Mouse (Mus musculus) thymus, postnatal 25 days (tissue): ENCODE measurements around the gene 4933415A04Rik.
A peak's percentile ranks its signal among the peaks of the same experiment; 100 is the strongest.

Source experiments
- DNase-seq: peaks from one replicate; pipeline ENCODE4 v3.0.0; 2022

4933415A04Rik gene

GRCm38 (mm10) chr11:43586324-43587090 is at the start of gene 4933415A04Rik:
4933415A04Rik (plus strand) TSS chr11:43587040.
- DNase-seq = peak; percentile 64

GRCm38 (mm10) chr11:43537074-43537473 is 49.8 kb upstream of the 4933415A04Rik start:
- DNase-seq = no peak

GRCm38 (mm10) chr11:43539863-43540262 is 47.0 kb upstream of the 4933415A04Rik start:
- DNase-seq = no peak

DNA sequence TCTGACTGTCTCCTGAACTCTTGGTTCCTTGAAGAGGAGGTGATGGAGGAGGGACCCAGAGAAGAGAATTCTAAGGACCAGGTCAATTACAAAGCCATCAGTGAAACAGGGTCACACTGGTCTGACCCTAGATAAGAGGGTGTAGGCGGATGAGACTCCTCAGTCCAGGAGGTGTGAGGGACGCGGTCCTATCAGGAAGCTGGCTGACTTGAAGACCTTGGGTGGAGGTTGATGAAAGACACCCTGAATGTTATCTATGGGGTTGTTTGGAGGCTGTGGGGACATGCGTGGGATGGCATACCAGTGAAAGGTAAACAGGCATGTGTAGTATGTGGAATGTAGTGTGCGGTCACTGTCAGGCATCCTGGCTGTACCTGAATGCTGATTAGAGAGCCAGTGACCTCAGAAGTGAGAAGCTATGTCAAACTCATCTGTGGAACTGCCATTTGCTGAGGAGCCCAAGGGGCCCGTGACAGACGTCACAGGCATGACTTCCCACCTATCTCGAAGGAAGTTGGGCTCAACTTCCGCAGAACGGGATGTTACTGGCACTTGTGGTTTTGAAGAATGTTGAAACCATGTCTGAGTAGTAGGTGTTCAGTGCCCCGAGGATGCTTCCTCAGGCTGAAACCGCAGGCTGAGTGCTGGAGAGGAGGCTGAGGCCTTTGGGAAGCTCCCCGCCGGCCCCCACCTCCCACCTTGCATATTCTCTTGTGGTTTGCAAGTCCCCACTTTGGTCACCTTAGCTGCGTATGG is 43.0 kb upstream of the 4933415A04Rik start:
- peak; percentile 3 for DNase-seq

DNA sequence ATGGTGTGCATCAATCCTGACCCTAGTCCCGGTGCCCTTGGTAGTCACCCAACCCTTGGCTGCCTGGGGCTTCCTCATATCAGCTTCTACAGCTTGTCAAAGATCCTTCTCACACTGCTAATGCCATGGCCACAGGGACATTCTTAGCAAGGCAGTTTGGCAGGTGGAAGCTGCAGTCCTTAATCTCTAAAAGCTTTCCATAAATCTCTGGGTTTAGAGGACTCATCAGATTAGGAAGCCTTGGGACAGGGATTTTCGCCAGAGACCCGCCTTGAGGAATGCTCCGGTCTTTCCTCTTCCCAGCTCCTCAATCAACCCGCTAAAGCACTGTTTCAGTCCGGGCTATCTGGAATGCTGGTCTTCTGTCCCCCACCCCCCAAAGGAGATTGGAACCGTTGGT is 42.0 kb upstream of the 4933415A04Rik start:
- no peak for DNase-seq

- DNase-seq = no peak
These were observed 40.9 kb upstream of the 4933415A04Rik start for GRCm38 (mm10) chr11:43545873-43546475.

- DNase-seq = no peak
These were observed 40.2 kb upstream of the 4933415A04Rik start for GRCm38 (mm10) chr11:43546678-43547077.

DNA sequence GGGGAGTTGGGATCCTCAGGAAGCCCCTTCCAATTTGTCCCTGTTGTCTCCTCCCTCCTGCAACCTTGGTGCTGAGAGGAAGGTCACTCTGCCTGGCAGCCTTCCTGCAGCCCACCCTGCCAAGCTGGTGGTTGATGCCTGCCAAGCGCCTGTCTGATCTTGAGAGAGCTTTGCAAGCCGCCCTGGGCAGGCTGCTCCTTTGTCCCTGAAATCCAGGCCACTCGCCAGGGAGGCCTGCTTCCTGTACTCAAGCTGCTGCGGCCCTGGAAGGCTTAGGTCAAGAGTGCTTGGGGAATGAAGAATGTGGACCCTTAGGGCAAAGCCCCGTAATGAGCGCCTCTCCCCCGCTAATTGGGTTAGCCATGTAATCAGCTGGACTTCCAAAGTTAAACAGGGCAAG is 38.7 kb upstream of the 4933415A04Rik start:
- DNase-seq = no peak

DNA sequence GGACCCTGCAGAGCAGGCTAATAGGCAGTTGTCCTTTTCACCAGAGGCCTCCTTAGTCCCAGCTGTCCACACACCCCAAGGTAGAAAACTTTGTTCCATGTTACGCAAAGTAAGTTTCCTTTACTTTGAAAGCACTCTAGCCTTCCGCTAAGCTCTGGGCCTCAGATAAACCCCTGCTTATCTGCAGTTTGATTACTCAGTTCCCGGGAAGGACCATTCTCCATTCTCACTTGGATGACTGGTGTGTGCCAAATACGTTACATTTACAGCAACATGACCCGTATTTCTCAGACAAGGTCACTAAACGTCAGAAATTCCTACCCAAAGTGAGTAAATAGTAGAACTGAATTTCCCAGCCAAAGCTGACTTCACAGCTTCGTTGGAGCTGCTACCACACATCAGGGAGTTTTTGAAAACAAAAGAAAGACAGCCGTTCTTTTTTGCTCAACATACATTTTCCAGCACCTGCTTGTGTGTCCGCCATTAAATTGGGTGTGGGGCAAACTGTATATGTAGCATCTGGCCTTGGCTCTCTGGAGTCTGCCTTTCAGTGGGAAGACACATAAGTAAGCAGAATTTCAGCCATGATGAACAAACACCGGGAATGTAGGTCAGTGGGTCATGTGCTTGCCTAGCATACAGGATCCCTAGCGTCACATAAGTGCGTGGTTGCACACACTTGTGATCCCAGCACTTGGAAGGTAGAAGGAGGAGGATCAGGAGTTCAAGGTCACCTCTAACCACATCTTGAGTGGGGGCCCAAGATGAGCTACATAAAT is 38.0 kb upstream of the 4933415A04Rik start:
- no peak for DNase-seq

DNA sequence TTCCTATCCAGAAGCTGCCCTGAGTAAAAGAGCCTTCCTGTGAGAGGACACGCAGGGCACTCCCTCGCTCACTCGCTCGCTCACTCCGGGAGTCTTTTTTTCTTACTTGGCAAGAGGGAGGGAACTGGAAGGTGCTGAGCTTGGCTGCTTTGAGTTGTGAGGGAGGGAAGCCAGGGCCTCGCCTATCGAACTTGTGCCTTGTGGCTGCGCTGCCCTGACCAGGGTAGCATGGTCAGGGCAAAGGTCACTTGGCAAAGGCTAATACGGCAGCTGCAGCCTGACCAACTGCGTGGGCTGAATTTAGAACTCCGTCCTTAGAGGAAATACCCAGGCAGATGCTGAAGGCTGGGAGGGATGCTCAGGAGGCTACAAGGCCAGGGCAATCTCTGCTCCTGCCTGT is 37.1 kb upstream of the 4933415A04Rik start:
- DNase-seq = no peak

DNA sequence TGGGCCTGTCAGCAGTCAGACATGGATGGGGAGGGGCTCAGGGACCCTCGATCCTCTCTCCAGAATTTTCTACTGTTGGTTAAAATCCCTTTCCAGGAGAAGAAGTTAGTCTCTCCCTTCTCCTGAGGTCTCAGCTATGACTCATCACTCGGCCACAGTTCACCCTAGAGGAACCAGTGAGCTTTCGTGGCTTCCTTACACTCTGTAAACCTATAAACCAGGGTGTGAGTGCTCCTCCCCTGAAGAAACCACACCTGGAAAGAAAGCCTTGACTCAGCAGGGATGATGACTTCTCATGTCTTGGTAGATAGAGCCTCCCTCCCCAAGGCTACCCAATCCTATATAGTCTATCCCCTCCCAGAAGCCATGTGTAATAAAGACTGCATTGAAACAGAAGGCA is 35.1 kb upstream of the 4933415A04Rik start:
- no peak for DNase-seq

- no peak for DNase-seq
These were observed 34.2 kb upstream of the 4933415A04Rik start for GRCm38 (mm10) chr11:43552675-43553074.

- no peak for DNase-seq
These were observed 30.3 kb upstream of the 4933415A04Rik start for GRCm38 (mm10) chr11:43556538-43556937.

DNA sequence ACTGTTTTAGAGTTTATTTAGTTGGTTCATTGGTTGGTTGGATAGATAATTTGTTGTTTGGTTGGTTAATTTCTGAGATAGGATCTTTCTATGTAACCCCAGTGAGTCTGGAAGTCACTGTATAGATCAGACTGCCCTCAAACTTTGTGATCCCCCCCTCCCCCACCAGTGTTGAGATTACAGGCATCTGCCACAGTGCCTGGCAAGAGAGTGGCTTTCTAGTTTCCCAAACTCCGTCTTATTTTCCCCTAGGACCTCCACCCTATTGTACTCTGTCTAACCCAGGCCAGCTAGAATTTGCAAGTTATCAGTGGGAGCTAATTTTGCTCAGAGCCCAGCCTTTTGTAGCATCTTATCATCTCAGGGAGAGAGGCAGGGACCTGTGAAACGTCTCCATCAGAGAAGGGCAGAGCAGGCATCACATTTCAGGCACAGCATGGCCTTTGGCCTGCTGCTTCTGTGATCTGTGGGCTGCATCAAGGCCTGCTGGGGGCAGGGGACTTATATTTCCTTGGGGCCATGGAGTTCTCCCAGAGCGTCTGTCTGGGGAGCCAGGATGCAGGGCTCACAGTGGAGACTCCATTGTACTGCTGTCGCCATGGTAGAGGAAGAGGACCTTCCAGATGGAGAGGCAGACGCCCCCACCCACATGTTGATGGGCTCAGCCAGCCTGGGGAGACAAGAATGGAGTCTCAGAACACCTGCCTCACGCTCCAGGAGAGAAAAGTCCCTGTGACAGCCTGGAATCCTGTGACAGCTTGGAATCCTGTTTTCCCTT is 27.1 kb upstream of the 4933415A04Rik start:
- no peak for DNase-seq

DNA sequence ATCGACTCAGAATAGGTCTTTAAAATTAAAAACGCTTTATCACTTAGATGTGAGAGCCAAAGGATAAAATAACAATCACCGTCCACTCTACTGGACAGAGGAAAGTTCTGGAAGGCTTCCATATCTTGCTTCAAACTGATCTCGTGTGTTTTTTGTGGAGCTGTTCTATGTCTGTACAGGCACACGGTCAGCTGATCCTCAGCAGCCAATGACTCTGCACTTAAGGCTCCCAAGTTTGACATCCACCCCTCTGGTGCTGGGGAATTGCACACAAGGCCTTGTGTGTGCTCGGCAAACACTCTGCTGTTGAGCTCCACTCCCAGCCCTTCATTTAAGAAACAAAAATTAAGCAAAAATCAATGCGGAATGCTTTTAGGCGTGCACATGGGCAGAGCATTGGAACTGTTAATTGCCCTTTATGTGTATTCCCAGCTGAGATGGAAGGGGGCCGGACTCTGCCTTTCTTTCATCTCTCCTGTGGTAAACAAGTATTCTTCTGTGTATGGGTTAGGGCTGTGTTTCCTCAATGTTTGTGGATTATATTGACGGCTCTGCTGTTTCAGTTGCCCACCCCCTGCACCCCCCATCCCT is 23.1 kb upstream of the 4933415A04Rik start:
- no peak for DNase-seq

DNA sequence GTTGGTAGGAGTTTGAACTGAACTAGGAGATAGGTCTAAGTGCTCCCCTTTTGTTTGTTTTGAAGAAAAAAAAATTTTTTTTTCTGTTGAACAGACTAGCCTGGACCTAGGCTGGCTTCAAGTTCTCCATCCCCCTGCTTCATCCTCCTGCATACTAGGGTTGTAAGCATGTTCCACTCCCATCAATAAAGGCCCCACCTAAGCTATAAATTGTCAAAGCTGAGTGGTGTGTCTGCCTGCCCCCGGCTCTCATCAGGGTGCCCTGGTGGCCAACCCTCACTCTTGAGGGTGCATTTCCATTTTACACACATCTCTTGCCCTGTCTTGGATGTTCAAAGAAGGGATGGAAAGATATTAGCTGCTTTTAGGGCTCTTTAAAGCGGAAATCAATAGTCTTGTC is 21.4 kb upstream of the 4933415A04Rik start:
- DNase-seq = no peak

DNA sequence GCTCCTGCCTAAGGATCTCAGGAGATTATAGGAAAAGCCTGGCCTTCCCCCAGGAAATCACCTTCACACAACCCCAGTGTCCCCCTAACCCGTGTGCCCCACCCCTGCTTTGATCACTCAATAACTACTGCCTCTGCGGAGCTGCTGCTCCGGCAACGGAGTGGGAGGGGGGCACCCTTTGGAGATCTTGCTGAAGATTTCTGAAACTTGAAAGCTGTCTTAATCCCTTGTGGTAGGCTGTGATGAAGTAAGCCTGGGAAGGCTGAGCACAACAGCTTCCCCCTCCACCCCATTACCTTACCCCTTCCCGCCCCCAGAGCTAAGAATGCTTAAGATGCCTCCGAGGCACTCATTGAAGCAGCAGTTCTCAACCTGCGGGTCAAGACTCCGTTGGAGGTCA is 21.0 kb upstream of the 4933415A04Rik start:
- no peak for DNase-seq

DNA sequence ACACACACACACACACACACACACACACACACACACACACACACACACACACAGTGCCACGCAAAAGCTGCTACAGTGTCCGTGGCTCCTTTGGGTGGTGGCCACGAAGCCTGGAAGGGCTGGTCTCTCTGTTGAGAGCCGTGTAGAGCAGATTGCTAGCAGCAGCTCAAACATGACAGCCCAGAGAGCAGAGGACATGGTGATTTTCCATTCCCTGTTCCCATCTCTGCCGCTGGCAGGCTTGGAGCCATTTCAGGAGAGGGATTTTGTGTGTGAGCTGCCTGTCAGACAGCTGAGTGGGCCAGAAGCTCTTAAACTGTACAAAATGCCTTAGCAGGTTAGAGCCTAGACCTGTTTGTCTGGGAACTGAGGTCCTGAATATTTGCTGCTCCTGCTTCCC is 20.1 kb upstream of the 4933415A04Rik start:
- no peak for DNase-seq

- DNase-seq = peak; percentile 58
These were observed 18.6 kb upstream of the 4933415A04Rik start for GRCm38 (mm10) chr11:43568263-43568662.

DNA sequence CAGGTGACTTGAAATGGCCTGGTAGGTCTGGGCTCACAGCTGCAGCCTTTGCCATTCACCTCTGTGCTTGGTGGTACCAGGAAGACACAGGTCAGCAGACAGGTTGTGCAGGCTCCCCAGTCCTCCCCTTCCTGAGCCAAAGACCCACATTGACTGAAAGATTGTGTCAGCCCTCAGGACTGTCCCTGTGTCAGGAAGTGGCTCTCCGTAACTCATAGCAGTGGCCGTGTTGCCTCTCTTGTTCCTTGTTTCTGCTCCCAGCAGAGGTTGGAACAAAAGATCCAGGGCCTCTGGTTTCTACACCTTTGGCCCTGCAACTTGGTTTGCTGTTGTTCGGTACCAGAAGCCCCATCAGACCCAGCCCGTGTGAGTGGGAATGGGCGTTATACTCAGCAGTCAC is 17.7 kb upstream of the 4933415A04Rik start:
- DNase-seq = no peak

- DNase-seq = no peak
These were observed 17.2 kb upstream of the 4933415A04Rik start for GRCm38 (mm10) chr11:43569595-43569994.

GRCm38 (mm10) chr11:43575061-43575375 is 11.8 kb upstream of the 4933415A04Rik start:
- DNase-seq = peak; percentile 17
